Mouse (Mus musculus) kidney, adult 2 months (tissue): ENCODE measurements around the gene Etfa. TPM values are rescaled to one million over a fixed set of nuclear protein-coding genes. Genes with fewer than 3 reads are reported as not detected.
A peak's percentile ranks its signal among the peaks of the same experiment; 100 is the strongest.

Source experiments
- DNase-seq: peaks from one replicate; pipeline ENCODE4 v3.0.0; 2021
- H3K27ac ChIP-seq: fragments of 200-500 bp; 2 replicates; pipeline ENCODE4 v1.5.1; 2012; ENCODE audit warnings: low read depth, low read length, control low read depth, inconsistent platforms; ENCODE audit not compliant: insufficient read depth
- H3K27me3 ChIP-seq: fragments of 200-500 bp; replicated peaks from 2 replicates; pipeline ENCODE4 v1.6.1; 2012; ENCODE audit warnings: mild to moderate bottlenecking, moderate library complexity, low read length, inconsistent platforms; ENCODE audit not compliant: control insufficient read depth, insufficient read depth
- H3K36me3 ChIP-seq: fragments of 200-500 bp; 2 replicates; pipeline ENCODE4 v1.6.1; 2012; ENCODE audit warnings: mild to moderate bottlenecking, moderate library complexity, low read length, inconsistent platforms; ENCODE audit not compliant: control insufficient read depth, insufficient read depth
- H3K4me1 ChIP-seq: fragments of 200-500 bp; 2 replicates; pipeline ENCODE4 v1.6.1; 2011; ENCODE audit warnings: low read length; ENCODE audit not compliant: control insufficient read depth, insufficient read depth
- H3K4me3 ChIP-seq: fragments of 200-500 bp; 2 replicates; pipeline ENCODE4 v1.5.1; 2011; ENCODE audit warnings: mild to moderate bottlenecking, low read depth, low read length, control low read depth; ENCODE audit not compliant: insufficient read depth
- CTCF ChIP-seq: fragments of 200-500 bp; conservative IDR thresholded peaks from 2 replicates; pipeline ENCODE4 v1.5.1; 2011; ENCODE audit warnings: low read depth, mild to moderate bottlenecking, control low read depth, low read length, moderate library complexity, mixed read lengths; ENCODE audit not compliant: insufficient read depth, insufficient read length
- POLR2A ChIP-seq: fragments of 200-500 bp; IDR thresholded peaks from one replicate; pipeline ENCODE4 v1.6.1; 2011; ENCODE audit warnings: low read depth, low read length, control low read depth
- WGBS: fragments of 180-500 bp; shearing (Covaris S2); methylation state at CpG from one replicate; pipeline ENCODE4 v1.1.7; 2018; 5-methylcytosine and 5-hydroxymethylcytosine counted together
- polyA plus RNA-seq: library from polyadenylated mRNA; depleted of rRNA; stranded (reverse); fragments of >200 nt; gene quantifications from 2 replicates; pipeline ENCODE4 v1.2.3, GENCODE M21; 2012

Etfa gene
- polyA plus RNA-seq, 1 experiment = 192 TPM

GRCm38 (mm10) chr9:55511521-55511993 is 486 bp downstream of the Etfa start:
- Histone ChIP-seq H3K36me3 (no peaks in the 10 kb centered on the region), H3K4me1 (peaks cover 5% of the 10 kb centered on the region; the same call in 1 of the 2 replicates), H3K27ac (peak overlapping the region; percentile 84), H3K4me3 (peak overlapping the region; percentile 89), H3K27me3 (no peaks in the 10 kb centered on the region)
- under 1% methylated on average over 32 of the region's 32 CpGs for WGBS
- TF ChIP-seq POLR2A = no peak
- no peak for TF ChIP-seq CTCF
- peak; percentile 73 for DNase-seq

DNA sequence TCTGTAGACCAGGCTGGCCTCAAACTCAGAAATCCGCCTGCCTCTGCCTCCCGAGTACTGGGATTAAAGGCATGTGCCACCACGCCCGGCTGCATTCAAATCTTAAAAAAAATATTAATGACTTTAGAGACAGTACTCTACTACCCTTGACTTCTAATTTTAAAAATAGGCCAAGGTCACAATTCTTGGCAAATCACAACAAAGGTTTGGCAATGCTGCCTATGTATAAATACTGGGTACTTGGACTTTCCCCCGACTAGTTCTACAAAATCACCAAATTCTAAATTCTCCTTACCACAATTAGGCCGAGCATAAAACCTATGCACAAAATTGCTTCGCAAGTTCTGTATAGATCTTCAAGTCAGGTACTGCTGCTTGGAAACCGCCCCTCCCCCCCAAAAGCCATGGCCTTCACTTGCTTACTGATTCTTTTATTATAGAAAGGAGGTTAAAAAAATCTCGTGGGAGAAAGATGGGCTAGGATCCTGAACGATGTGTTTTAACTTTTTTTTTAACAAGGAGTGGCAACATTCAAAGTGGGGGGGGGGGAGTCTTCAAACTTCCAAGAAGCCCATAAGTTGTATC is 1.3 kb downstream of the Etfa start:
- no peak overlapping the region for H3K27ac ChIP-seq
- no peak overlapping the region for H3K4me3 ChIP-seq
- TF ChIP-seq CTCF (no peak), POLR2A (no peak)
- peak; percentile 63 for DNase-seq
- H3K27me3 ChIP-seq = no peaks in the 10 kb centered on the region
- no peaks in the 10 kb centered on the region for H3K36me3 ChIP-seq
- peaks cover 5% of the 10 kb centered on the region; the same call in 1 of the 2 replicates for H3K4me1 ChIP-seq
- WGBS = 59% methylated on average over 10 of the region's 10 CpGs

DNA sequence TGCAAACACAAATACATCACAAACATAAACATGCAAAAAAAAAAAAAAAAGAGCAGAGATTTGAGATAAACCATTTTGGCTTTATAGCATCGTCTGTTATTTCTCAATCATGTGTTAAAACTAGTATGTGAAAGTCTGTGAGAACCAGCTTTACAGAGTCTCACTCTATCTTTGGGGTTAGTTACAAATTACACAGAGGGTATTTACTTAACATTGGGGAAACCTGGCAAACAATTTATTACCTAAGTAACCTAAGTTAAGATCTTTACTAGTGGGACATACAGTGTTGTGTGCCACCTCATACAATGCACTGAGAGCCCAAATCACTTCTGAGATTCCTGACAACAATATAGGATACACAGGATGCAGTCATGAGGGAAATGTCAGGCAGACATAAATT is 2.3 kb downstream of the Etfa start:
- Histone ChIP-seq H3K4me1 (peaks cover 5% of the 10 kb centered on the region; the same call in 1 of the 2 replicates), H3K36me3 (no peaks in the 10 kb centered on the region), H3K27ac (0 out of 2 replicates have a peak overlapping the region, but pooled peaks have one; percentile 45), H3K27me3 (no peaks in the 10 kb centered on the region), H3K4me3 (no peak overlapping the region)
- DNase-seq = no peak
- no peak for TF ChIP-seq CTCF
- no peak for TF ChIP-seq POLR2A
- 33% methylated on average over 1 of the region's 1 CpGs for WGBS

- Histone ChIP-seq H3K4me1 (peaks cover 5% of the 10 kb centered on the region; the same call in 1 of the 2 replicates), H3K36me3 (no peaks in the 10 kb centered on the region), H3K27me3 (no peaks in the 10 kb centered on the region), H3K27ac (no peak overlapping the region), H3K4me3 (no peak overlapping the region)
- no peak for DNase-seq
- 68% methylated on average over 4 of the region's 4 CpGs for WGBS
- no peak for TF ChIP-seq POLR2A
- TF ChIP-seq CTCF = no peak
Measured at GRCm38 (mm10) chr9:55508701-55509100, 3.3 kb downstream of the Etfa start.

GRCm38 (mm10) chr9:55507922-55508321 is 4.1 kb downstream of the Etfa start:
- Histone ChIP-seq H3K27me3 (no peaks in the 10 kb centered on the region), H3K36me3 (no peaks in the 10 kb centered on the region), H3K27ac (no peak overlapping the region), H3K4me3 (no peak overlapping the region), H3K4me1 (peaks cover 5% of the 10 kb centered on the region; the same call in 1 of the 2 replicates)
- 74% methylated on average over 3 of the region's 3 CpGs for WGBS
- no peak for TF ChIP-seq CTCF
- no peak for TF ChIP-seq POLR2A
- DNase-seq = peak; percentile 12

DNA sequence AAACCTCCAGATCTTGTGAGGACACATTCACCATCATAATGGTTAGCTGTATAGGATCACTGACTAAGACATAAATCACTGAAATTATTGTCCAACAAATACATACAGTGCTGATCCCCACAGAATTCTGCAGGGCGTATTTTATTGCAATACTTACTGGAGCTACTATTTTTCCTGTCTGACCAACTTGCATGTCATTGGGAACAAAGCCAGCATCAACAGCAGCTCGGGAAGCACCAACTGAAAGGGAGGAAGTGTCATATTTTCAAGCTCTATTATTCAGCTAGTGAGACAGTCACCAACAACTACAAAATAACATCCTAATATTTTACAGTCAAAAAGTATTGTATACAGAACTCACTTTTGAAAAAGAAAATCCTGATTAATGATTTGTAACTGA is 29.9 kb downstream of the Etfa start:
- no peak for TF ChIP-seq CTCF
- H3K4me1 ChIP-seq = no peaks in the 10 kb centered on the region
- H3K27ac ChIP-seq = no peak overlapping the region
- peak; percentile 57 for DNase-seq
- 34% methylated on average over 2 of the region's 2 CpGs for WGBS
- no peak overlapping the region for H3K4me3 ChIP-seq
- peaks cover 2% of the 10 kb centered on the region for H3K36me3 ChIP-seq
- no peaks in the 10 kb centered on the region for H3K27me3 ChIP-seq

- no peak overlapping the region for H3K27ac ChIP-seq
- no peaks in the 10 kb centered on the region for H3K4me1 ChIP-seq
- DNase-seq = no peak
- no peak for TF ChIP-seq CTCF
- TF ChIP-seq POLR2A = no peak
- H3K27me3 ChIP-seq = no peaks in the 10 kb centered on the region
- no peaks in the 10 kb centered on the region; the same call in none of the 2 replicates for H3K36me3 ChIP-seq
- H3K4me3 ChIP-seq = no peak overlapping the region
Measured at GRCm38 (mm10) chr9:55478699-55479098, 33.3 kb downstream of the Etfa start.

GRCm38 (mm10) chr9:55476084-55476483 is 36.0 kb downstream of the Etfa start:
- Histone ChIP-seq H3K4me3 (no peak overlapping the region), H3K27ac (no peak overlapping the region), H3K27me3 (no peaks in the 10 kb centered on the region), H3K36me3 (no peaks in the 10 kb centered on the region; the same call in none of the 2 replicates), H3K4me1 (no peaks in the 10 kb centered on the region)
- no peak for DNase-seq
- 72% methylated on average over 1 of the region's 1 CpGs for WGBS
- TF ChIP-seq CTCF = no peak
